Mouse (Mus musculus): ENCODE results near the gene Slc5a2. TPM values are rescaled to one million over a fixed set of nuclear protein-coding genes. Genes with fewer than 3 reads are reported as not detected.

Slc5a2 gene
- polyA plus RNA-seq, 1 experiment from 2014 or later, result 0.19 TPM

DNA sequence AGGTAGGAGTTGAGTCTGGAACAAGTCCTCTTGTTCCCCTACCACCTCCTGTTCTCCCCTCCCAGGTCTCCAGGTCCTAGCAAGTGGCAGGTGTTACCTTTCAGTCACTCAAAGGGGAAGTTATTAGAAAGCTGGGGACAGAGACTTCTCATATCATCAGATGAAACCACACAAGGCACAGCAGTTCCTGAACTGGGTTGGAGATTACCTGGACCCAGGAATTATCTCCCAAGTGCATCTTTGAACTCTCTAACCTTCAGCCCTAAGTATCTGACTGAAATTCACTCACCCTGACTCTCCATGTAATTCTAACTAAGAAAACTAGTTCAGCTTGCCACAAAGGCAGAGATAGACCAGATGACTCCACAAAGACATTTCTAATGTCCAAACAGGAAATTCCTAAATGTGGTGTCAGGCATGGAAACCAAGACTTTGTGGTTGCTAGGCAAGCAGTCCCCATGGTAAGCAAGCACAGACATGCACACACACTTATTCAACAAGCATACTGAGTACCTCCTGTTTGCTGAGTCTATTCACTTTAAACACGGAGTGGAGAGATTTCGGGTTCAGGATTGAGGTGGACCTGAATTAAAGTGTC lies 54.9 kb downstream of the Slc5a2 start:
- Histone ChIP-seq H3K4me2 (no peak overlapping the region), H3K36me3 (no peaks in the 10 kb centered on the region), H3K9ac (no peak overlapping the region), H3K4me3 (no peak overlapping the region), H3K9me3 (no peaks in the 10 kb centered on the region), H3K27ac (peak overlapping the region; percentile 91), H3K27me3 (no peaks in the 10 kb centered on the region), H3K4me1 (peaks cover 31% of the 10 kb centered on the region)
- no peak for ATAC-seq (ENCODE audit: borderline replicate concordance, extremely low read depth, low FRiP score, low TSS enrichment)
- 46% methylated on average over 2 of the region's 2 CpGs for WGBS

GRCm38 (mm10) chr7:128321260-128321659 lies 55.8 kb downstream of the Slc5a2 start:
- 50% methylated on average over 7 of the region's 7 CpGs for WGBS
- no peak overlapping the region for H3K4me3 ChIP-seq
- peak; percentile 91 for ATAC-seq (ENCODE audit: borderline replicate concordance, extremely low read depth, low FRiP score, low TSS enrichment)
- H3K4me1 ChIP-seq, result peaks cover 31% of the 10 kb centered on the region
- H3K27ac ChIP-seq, result peak overlapping the region; percentile 91
- peak overlapping the region; percentile 17; the same call in 1 of the 2 replicates for H3K4me2 ChIP-seq
- H3K9me3 ChIP-seq, result no peaks in the 10 kb centered on the region
- no peaks in the 10 kb centered on the region for H3K36me3 ChIP-seq
- no peak overlapping the region for H3K9ac ChIP-seq
- no peaks in the 10 kb centered on the region for H3K27me3 ChIP-seq

Small RNA genes lying within 50 kb of the gene (microRNA-seq; reads per million reads assigned to microRNA genes)
- gene Mir3103, result 1.5 reads per million

Other genes starting within 250 kb of the Slc5a2 start
- gene Itgam, start 203.0 kb upstream of the Slc5a2 start, polyA plus RNA-seq (2015; fragmentation: Nextera tagmentation; extraction: Ambion mirVana), result 1.4 and 1.5 TPM in 2 replicates
- gene Gm49368, start 203.0 kb upstream of the Slc5a2 start, polyA plus RNA-seq (2015; fragmentation: Nextera tagmentation; extraction: Ambion mirVana), result not detected in 2 replicates
- 0.05 and 0.19 TPM in 2 replicates for gene Itgax, start 136.1 kb upstream of the Slc5a2 start, polyA plus RNA-seq (2015; fragmentation: Nextera tagmentation; extraction: Ambion mirVana)
- gene Itgad, start 111.3 kb upstream of the Slc5a2 start, polyA plus RNA-seq (2015; fragmentation: Nextera tagmentation; extraction: Ambion mirVana), result 0.10 TPM in 1 of 2 replicates, not detected in the other
- 19.0 and 23.9 TPM in 2 replicates for gene Cox6a2, start 59.3 kb upstream of the Slc5a2 start, polyA plus RNA-seq (2015; fragmentation: Nextera tagmentation; extraction: Ambion mirVana)
- 22.4 and 24.5 TPM in 2 replicates for gene Armc5, start 28.3 kb upstream of the Slc5a2 start, polyA plus RNA-seq (2015; fragmentation: Nextera tagmentation; extraction: Ambion mirVana)
- 8.2 and 9.1 TPM in 2 replicates for gene 9130023H24Rik, start 27.6 kb upstream of the Slc5a2 start, polyA plus RNA-seq (2015; fragmentation: Nextera tagmentation; extraction: Ambion mirVana)
- 173 and 178 TPM in 2 replicates for gene Tgfb1i1, start 18.8 kb upstream of the Slc5a2 start, polyA plus RNA-seq (2015; fragmentation: Nextera tagmentation; extraction: Ambion mirVana)
- gene BC017158, start 32.5 kb downstream of the Slc5a2 start, polyA plus RNA-seq (2015; fragmentation: Nextera tagmentation; extraction: Ambion mirVana), result 31.3 and 38.6 TPM in 2 replicates
- 35.1 and 36.6 TPM in 2 replicates for gene Rgs10, start 153.1 kb downstream of the Slc5a2 start, polyA plus RNA-seq (2015; fragmentation: Nextera tagmentation; extraction: Ambion mirVana)
- 24.9 and 26.2 TPM in 2 replicates for gene Tial1, start 196.1 kb downstream of the Slc5a2 start, polyA plus RNA-seq (2015; fragmentation: Nextera tagmentation; extraction: Ambion mirVana)